Mouse (Mus musculus) ES-Bruce4 (cell line): ENCODE measurements around the gene Tcf12.

Source experiments
- CTCF ChIP-seq: IDR thresholded peaks from one replicate; pipeline ENCODE4 v1.8.1; 2011; ENCODE audit warnings: low read depth, low read length
- EP300 ChIP-seq: IDR thresholded peaks from 2 replicates; pipeline ENCODE4 v1.6.1; 2011; ENCODE audit warnings: low read depth, low read length; ENCODE audit not compliant: insufficient read depth

GRCm38 (mm10) chr9:71874761-71875160 lies 236.9 kb downstream of the Tcf12 start:
- TF ChIP-seq CTCF (no peak), EP300 (no peak)
